Mouse (Mus musculus) cerebellum, adult 2 months (tissue): Measurements from ENCODE around the gene Tinagl1. TPM values are rescaled to one million over a fixed set of nuclear protein-coding genes. Genes with fewer than 3 reads are reported as not detected.

Experiments
- DNase-seq, 2 experiments: peaks; one replicate each; pipeline ENCODE4 v3.0.0; 2021
- H3K27ac ChIP-seq: fragments of 200-500 bp; 2 replicates; pipeline ENCODE4 v1.5.1; 2012; ENCODE audit warnings: low read length, control low read depth, inconsistent platforms; ENCODE audit not compliant: insufficient read depth
- H3K27me3 ChIP-seq: fragments of 200-500 bp; 2 replicates; pipeline ENCODE4 v1.6.1; 2012; ENCODE audit warnings: inconsistent platforms, mild to moderate bottlenecking, low read length, moderate library complexity; ENCODE audit not compliant: control insufficient read depth, insufficient read depth
- H3K4me1 ChIP-seq: fragments of 200-500 bp; 2 replicates; pipeline ENCODE4 v1.6.1; 2011; ENCODE audit warnings: low read length; ENCODE audit not compliant: control insufficient read depth, insufficient read depth
- H3K4me3 ChIP-seq: fragments of 200-500 bp; replicated peaks from 2 replicates; pipeline ENCODE3; 2011; ENCODE audit warnings: mild to moderate bottlenecking, low read depth, low read length, control low read depth; ENCODE audit not compliant: insufficient read depth
- CTCF ChIP-seq: fragments of 200-500 bp; IDR thresholded peaks from 2 replicates; pipeline ENCODE4 v1.5.1; 2011; ENCODE audit warnings: low read depth, mild to moderate bottlenecking, control low read depth, low read length, moderate library complexity, borderline replicate concordance; ENCODE audit not compliant: insufficient read depth
- POLR2A ChIP-seq: fragments of 200-500 bp; IDR thresholded peaks from 2 replicates; pipeline ENCODE4 v1.6.1; 2011; ENCODE audit warnings: low read length, control low read depth, borderline replicate concordance; ENCODE audit not compliant: insufficient read depth
- WGBS: fragments of 180-500 bp; shearing (Covaris S2); methylation state at CpG from one replicate; pipeline ENCODE4 v1.1.7; 2018; 5-methylcytosine and 5-hydroxymethylcytosine counted together
- polyA plus RNA-seq: library from polyadenylated mRNA; depleted of rRNA; stranded (reverse); fragments of >200 nt; gene quantifications from 2 replicates; pipeline ENCODE4 v1.2.3, GENCODE M21; 2012

Tinagl1 gene
- polyA plus RNA-seq, 1 experiment = 12.8 TPM

DNA sequence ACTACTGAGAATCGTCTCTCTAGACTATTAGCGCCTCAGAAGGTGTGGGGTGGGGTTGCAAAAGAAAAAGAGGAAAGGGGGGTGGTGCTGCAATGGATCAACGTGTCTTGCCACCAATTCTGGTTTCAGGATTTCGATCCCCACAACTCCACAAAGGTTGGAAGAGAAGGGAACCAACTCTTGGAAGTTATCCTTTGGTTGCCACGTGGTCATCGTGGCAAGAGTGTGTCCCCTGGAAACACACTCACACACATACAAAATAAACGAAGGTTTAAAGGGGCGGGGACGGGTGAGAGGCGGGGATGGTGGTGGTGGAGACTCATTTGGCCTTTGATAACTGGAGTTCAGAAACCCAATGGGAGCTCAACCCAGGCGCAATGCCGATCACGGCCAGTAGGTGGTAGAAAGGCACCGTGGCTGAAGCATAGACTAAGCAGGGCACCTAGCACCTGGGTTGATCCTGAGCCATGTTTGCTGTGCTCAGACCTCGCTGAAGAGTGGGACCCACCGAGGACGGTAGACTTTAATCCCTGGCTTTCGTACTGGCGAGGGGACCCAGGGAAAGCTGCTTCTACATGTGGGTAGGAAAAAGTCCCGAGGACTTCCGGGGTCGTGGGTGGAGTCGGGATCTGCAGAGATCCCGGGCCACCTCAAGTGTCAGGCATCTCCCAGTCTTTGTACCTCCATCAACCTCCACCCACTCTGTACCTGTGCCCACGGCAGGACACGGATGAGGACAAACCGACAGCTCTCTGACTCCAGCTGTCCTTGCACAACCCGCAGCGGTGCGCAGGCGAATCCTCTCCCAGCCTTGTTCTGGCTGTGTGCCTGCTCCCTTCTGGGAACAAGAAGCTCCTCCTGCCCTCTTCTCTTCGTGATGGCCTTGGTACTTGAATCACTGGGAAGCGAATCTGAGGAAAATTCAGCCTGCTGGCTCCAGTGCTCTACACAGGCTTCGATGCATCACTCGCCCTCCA lies 24.1 kb upstream of the Tinagl1 start:
- TF ChIP-seq POLR2A = no peak
- TF ChIP-seq CTCF = peak; percentile 98
- H3K27me3 ChIP-seq = no peaks in the 10 kb centered on the region
- 8% methylated on average over 35 of the region's 35 CpGs for WGBS
- no peaks in the 10 kb centered on the region for H3K4me1 ChIP-seq
- peak; percentile 88 to 96 for DNase-seq
- no peak overlapping the region for H3K27ac ChIP-seq
- peak overlapping the region; percentile 61 for H3K4me3 ChIP-seq

DNA sequence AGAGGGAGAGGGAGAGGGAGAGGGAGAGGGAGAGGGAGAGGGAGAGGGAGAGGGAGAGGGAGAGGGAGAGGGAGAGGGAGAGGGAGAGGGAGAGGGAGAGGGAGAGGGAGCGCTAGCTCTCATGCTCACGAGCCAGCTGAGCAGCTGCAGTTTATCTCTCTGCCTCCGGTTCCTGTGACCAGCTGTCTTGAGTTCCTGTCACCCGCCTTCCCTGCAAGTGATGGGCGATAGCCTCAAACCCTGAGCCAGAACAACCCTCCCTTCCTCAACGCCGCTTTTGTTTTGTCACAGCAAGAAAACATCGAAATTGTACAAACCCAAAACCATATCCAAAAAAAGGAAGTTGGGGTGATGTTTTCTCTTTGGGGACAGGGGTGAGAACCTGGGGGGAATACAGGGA lies 21.6 kb upstream of the Tinagl1 start:
- 56% methylated on average over 8 of the region's 8 CpGs for WGBS
- Histone ChIP-seq H3K27me3 (no peaks in the 10 kb centered on the region), H3K4me1 (no peaks in the 10 kb centered on the region), H3K4me3 (no peak overlapping the region), H3K27ac (no peak overlapping the region)
- TF ChIP-seq POLR2A (no peak), CTCF (no peak)
- no peak for DNase-seq

DNA sequence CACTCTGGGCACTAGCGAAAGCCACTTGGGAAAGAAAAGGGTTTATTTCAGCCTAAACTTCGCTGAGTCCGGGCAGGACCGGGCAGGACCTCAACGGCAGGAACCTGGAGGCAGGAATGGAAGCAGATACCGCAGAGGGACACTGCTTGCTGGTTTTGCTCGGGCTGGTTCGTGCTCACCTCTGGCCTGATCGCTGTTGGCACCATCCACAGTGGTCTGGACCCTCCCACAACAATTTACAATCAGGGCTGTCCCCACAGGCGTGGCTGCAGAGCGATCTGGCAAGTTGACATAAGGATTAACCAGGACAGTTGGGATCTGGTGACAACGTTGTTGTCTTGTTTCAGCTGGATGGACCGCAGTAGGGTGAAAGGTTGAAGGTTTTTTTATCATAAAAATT lies 21.0 kb upstream of the Tinagl1 start:
- Histone ChIP-seq H3K4me3 (no peak overlapping the region), H3K27me3 (no peaks in the 10 kb centered on the region), H3K27ac (no peak overlapping the region), H3K4me1 (no peaks in the 10 kb centered on the region)
- no peak for DNase-seq
- WGBS = 59% methylated on average over 13 of the region's 13 CpGs
- TF ChIP-seq POLR2A (no peak), CTCF (no peak)

DNA sequence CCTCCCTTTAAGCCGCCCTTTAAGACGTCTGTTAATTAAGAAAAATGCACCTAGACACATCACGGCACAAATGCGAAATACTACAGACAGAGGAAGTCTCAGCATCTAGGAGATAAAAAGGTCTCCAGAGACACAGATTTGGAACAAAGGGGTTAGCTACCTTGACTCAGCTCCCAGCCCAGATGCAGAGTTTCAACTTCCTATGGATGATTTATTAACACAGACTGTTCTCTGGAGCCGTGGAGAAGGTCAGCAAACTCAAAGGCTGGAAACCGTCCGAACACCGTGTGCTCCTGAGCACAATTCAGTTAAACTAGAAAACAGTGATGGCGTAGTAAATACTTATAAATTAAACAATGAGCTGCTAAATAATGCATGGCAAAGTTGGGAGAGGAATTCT lies 17.3 kb upstream of the Tinagl1 start:
- 79% methylated on average over 9 of the region's 9 CpGs for WGBS
- TF ChIP-seq POLR2A (no peak), CTCF (no peak)

DNA sequence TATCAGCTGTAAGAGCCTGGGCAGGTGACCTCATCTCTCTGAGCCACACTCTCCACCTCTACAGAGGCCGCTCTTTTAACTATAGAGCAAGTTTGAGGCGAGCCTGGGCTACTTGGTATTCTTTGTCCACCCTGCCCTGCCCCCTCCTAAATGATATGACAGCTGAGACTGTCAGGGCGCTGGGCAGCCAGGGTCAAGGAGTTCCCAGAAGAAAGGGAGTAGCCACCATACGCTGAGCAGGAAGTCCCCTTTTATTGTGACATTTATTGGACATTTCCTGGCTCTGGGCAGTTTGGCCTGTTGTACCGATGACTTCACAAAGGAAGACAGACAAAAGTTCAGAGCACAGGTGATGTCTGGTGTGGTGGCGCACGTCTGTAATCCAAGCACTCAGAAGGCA lies 14.7 kb upstream of the Tinagl1 start:
- no peaks in the 10 kb centered on the region for H3K4me1 ChIP-seq
- no peak for TF ChIP-seq CTCF
- TF ChIP-seq POLR2A = no peak
- no peaks in the 10 kb centered on the region for H3K27me3 ChIP-seq
- no peak overlapping the region for H3K27ac ChIP-seq
- WGBS = 83% methylated on average over 7 of the region's 7 CpGs
- no peak for DNase-seq
- H3K4me3 ChIP-seq = no peak overlapping the region

More for the DNA sequence above, 17.3 kb upstream of the Tinagl1 start:
- no peak overlapping the region for H3K27ac ChIP-seq
- no peaks in the 10 kb centered on the region for H3K4me1 ChIP-seq
- no peaks in the 10 kb centered on the region for H3K27me3 ChIP-seq
- no peak for DNase-seq
- H3K4me3 ChIP-seq = no peak overlapping the region

DNA sequence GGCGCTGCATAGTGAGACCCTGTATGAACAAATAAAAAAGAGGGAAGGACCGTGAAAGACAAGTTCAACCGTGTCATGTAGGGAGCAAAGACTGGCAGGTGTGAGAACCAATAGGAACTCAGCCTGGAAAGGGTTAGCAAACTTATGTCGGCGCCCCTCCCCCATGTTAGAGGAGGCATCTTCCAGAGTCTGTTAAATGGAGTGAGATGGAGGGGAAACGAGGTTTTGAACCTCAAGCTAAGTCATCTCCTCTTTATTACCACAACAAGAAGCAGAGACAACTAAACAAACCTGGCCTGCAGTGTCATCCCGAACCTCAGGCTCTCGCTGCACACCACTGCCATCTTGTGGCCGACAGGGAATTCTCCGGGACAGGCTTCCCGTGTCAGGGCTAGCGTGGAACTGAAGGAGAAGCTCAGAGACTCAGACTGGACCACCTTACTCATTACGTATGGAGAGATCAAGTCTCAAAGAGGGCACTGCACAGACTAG lies 13.9 kb upstream of the Tinagl1 start:
- 2% methylated on average over 13 of the region's 13 CpGs for WGBS
- no peak overlapping the region for H3K4me3 ChIP-seq
- H3K27ac ChIP-seq = no peak overlapping the region
- peak; percentile 78 to 86 for DNase-seq
- no peaks in the 10 kb centered on the region; the same call in 1 of the 2 replicates for H3K4me1 ChIP-seq
- no peaks in the 10 kb centered on the region for H3K27me3 ChIP-seq
- TF ChIP-seq POLR2A = no peak
- peak; percentile 99 for TF ChIP-seq CTCF

DNA sequence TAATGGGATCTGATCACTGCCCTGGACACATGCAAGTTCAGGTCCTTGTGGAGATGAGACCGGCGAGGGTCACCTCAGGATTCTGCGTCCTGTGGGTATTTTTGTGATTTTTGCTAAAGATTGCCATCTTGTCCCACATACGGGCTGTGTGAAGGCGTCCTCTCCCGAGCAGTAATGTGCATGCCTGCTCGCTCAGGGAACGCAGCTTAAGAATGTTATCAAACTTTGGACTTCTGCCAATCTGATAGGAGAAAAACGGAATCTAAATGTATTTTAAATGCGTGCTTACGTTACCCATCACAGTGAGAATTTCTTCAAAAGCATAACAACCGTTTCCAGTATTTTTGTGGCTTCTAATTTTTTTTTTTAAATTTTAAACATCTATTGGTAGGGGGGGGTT lies 12.0 kb upstream of the Tinagl1 start:
- DNase-seq = no peak
- WGBS = 88% methylated on average over 12 of the region's 12 CpGs
- H3K4me3 ChIP-seq = no peak overlapping the region
- H3K4me1 ChIP-seq = peaks cover 7% of the 10 kb centered on the region
- no peaks in the 10 kb centered on the region for H3K27me3 ChIP-seq
- H3K27ac ChIP-seq = no peak overlapping the region
- no peak for TF ChIP-seq CTCF
- no peak for TF ChIP-seq POLR2A

DNA sequence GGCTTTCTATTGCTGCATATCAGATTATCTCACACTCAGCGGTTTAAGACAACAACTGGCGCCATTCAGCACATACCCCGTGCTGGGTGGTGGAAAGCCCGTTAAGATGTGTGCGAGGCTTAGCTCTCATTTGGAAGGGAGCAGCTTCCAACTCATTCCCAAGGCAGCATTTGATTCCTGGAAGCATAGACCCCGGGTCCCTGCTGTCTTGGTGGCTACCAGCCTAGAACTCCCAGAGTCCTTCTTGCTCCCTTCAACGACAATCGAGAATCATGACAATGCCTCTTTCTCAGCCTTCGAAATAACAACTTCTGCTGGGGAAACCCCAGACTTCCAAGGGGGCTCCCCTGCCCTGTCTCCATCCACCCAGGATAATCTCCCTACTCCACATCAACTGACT lies 11.5 kb upstream of the Tinagl1 start:
- DNase-seq = no peak
- no peaks in the 10 kb centered on the region for H3K27me3 ChIP-seq
- H3K4me3 ChIP-seq = no peak overlapping the region
- H3K4me1 ChIP-seq = peaks cover 7% of the 10 kb centered on the region
- TF ChIP-seq POLR2A = no peak
- no peak for TF ChIP-seq CTCF
- 52% methylated on average over 9 of the region's 9 CpGs for WGBS
- H3K27ac ChIP-seq = no peak overlapping the region
